Mouse (Mus musculus): ENCODE measurements around the gene Cfap99. TPM values are rescaled to one million over a fixed set of nuclear protein-coding genes. Genes with fewer than 3 reads are reported as not detected.
A peak's percentile ranks its signal among the peaks of the same experiment; 100 is the strongest.

Cfap99 gene
- polyA plus RNA-seq, 1 experiment from 2014 or later, result 0.15 TPM

GRCm38 (mm10) chr5:34302377-34302776 lies 14.0 kb downstream of the Cfap99 start:
- no peak overlapping the region for H3K4me2 ChIP-seq (replicated peaks)
- no peak overlapping the region for H3K9ac ChIP-seq

GRCm38 (mm10) chr5:34309016-34309415 lies 20.6 kb downstream of the Cfap99 start:
- H3K27me3 ChIP-seq (ENCODE audit: control insufficient read depth, insufficient read depth, low read length), result no peaks in the 10 kb centered on the region
- no peaks in the 10 kb centered on the region for H3K9me3 ChIP-seq (ENCODE audit: control insufficient read depth, low read length)
- no peak overlapping the region for H3K9ac ChIP-seq
- H3K27ac ChIP-seq, result no peak overlapping the region
- ATAC-seq (ENCODE audit: low FRiP score) (no peak), DNase-seq (ENCODE audit: low spot score) (no peak)
- H3K36me3 ChIP-seq (replicated peaks; ENCODE audit: control insufficient read depth, insufficient read depth), result no peaks in the 10 kb centered on the region
- no peak overlapping the region for H3K4me3 ChIP-seq (replicated peaks; ENCODE audit: low read length)
- H3K4me1 ChIP-seq (replicated peaks; ENCODE audit: control insufficient read depth, insufficient read depth, low read length), result no peaks in the 10 kb centered on the region
- WGBS, result 82% methylated on average over 3 of the region's 3 CpGs
- H3K4me2 ChIP-seq (replicated peaks), result no peak overlapping the region

More at GRCm38 (mm10) chr5:34302377-34302776, 14.0 kb downstream of the Cfap99 start:
- H3K4me3 ChIP-seq (replicated peaks; ENCODE audit: low read length), result no peak overlapping the region
- no peak for DNase-seq (ENCODE audit: low spot score)
- H3K36me3 ChIP-seq (replicated peaks; ENCODE audit: control insufficient read depth, insufficient read depth), result no peaks in the 10 kb centered on the region
- H3K9me3 ChIP-seq (ENCODE audit: control insufficient read depth, low read length), result no peaks in the 10 kb centered on the region
- WGBS, result 79% methylated on average over 7 of the region's 7 CpGs
- H3K27me3 ChIP-seq (ENCODE audit: control insufficient read depth, insufficient read depth, low read length), result no peaks in the 10 kb centered on the region
- ATAC-seq (ENCODE audit: low FRiP score), result no peak
- H3K4me1 ChIP-seq (replicated peaks; ENCODE audit: control insufficient read depth, insufficient read depth, low read length), result no peaks in the 10 kb centered on the region
- no peak overlapping the region for H3K27ac ChIP-seq

GRCm38 (mm10) chr5:34319491-34320034 lies 31.2 kb downstream of the Cfap99 start:
- no peak overlapping the region for H3K9ac ChIP-seq
- H3K9me3 ChIP-seq (ENCODE audit: control insufficient read depth, low read length), result no peaks in the 10 kb centered on the region
- WGBS, result 77% methylated on average over 2 of the region's 2 CpGs
- H3K4me3 ChIP-seq (replicated peaks; ENCODE audit: low read length), result no peak overlapping the region
- H3K4me2 ChIP-seq (replicated peaks), result no peak overlapping the region
- no peaks in the 10 kb centered on the region for H3K36me3 ChIP-seq (replicated peaks; ENCODE audit: control insufficient read depth, insufficient read depth)
- no peaks in the 10 kb centered on the region for H3K4me1 ChIP-seq (replicated peaks; ENCODE audit: control insufficient read depth, insufficient read depth, low read length)
- H3K27me3 ChIP-seq (ENCODE audit: control insufficient read depth, insufficient read depth, low read length), result no peaks in the 10 kb centered on the region
- no peak for ATAC-seq (ENCODE audit: low FRiP score)
- DNase-seq (ENCODE audit: low spot score), result no peak
- H3K27ac ChIP-seq, result no peak overlapping the region

GRCm38 (mm10) chr5:34321236-34321635 lies 32.8 kb downstream of the Cfap99 start:
- H3K27ac ChIP-seq, result no peak overlapping the region

GRCm38 (mm10) chr5:34325286-34325685 lies 36.9 kb downstream of the Cfap99 start:
- DNase-seq (ENCODE audit: low spot score) (no peak), ATAC-seq (ENCODE audit: low FRiP score) (no peak)
- Histone ChIP-seq H3K4me2 (replicated peaks) (no peak overlapping the region), H3K4me1 (replicated peaks; ENCODE audit: control insufficient read depth, insufficient read depth, low read length) (peaks cover 12% of the 10 kb centered on the region), H3K4me3 (replicated peaks; ENCODE audit: low read length) (no peak overlapping the region), H3K9ac (no peak overlapping the region), H3K27ac (no peak overlapping the region), H3K27me3 (ENCODE audit: control insufficient read depth, insufficient read depth, low read length) (no peaks in the 10 kb centered on the region), H3K9me3 (ENCODE audit: control insufficient read depth, low read length) (no peaks in the 10 kb centered on the region), H3K36me3 (replicated peaks; ENCODE audit: control insufficient read depth, insufficient read depth) (no peaks in the 10 kb centered on the region)

More at GRCm38 (mm10) chr5:34321236-34321635, 32.8 kb downstream of the Cfap99 start:
- Histone ChIP-seq H3K4me3 (replicated peaks; ENCODE audit: low read length) (no peak overlapping the region), H3K4me1 (replicated peaks; ENCODE audit: control insufficient read depth, insufficient read depth, low read length) (peaks cover 2% of the 10 kb centered on the region; the same call in 1 of the 2 replicates), H3K4me2 (replicated peaks) (no peak overlapping the region), H3K9me3 (ENCODE audit: control insufficient read depth, low read length) (no peaks in the 10 kb centered on the region), H3K9ac (no peak overlapping the region), H3K36me3 (replicated peaks; ENCODE audit: control insufficient read depth, insufficient read depth) (no peaks in the 10 kb centered on the region), H3K27me3 (ENCODE audit: control insufficient read depth, insufficient read depth, low read length) (no peaks in the 10 kb centered on the region)
- DNase-seq (ENCODE audit: low spot score) (no peak), ATAC-seq (ENCODE audit: low FRiP score) (no peak)
- 89% methylated on average over 4 of the region's 4 CpGs for WGBS

- peak overlapping the region; percentile 63; the same call in 1 of the 2 replicates for H3K9ac ChIP-seq
- peaks cover 12% of the 10 kb centered on the region for H3K4me1 ChIP-seq (replicated peaks; ENCODE audit: control insufficient read depth, insufficient read depth, low read length)
- H3K27ac ChIP-seq, result no peak overlapping the region
- no peaks in the 10 kb centered on the region for H3K9me3 ChIP-seq (ENCODE audit: control insufficient read depth, low read length)
- peak overlapping the region; percentile 57; the same call in 1 of the 2 replicates for H3K4me2 ChIP-seq (replicated peaks)
- 31% methylated on average over 4 of the region's 4 CpGs for WGBS
- no peaks in the 10 kb centered on the region for H3K27me3 ChIP-seq (ENCODE audit: control insufficient read depth, insufficient read depth, low read length)
- H3K4me3 ChIP-seq (replicated peaks; ENCODE audit: low read length), result no peak overlapping the region
- no peak for ATAC-seq (ENCODE audit: low FRiP score)
- H3K36me3 ChIP-seq (replicated peaks; ENCODE audit: control insufficient read depth, insufficient read depth), result no peaks in the 10 kb centered on the region
- DNase-seq (ENCODE audit: low spot score), result no peak
Measured at GRCm38 (mm10) chr5:34326249-34326691, 37.9 kb downstream of the Cfap99 start.

- Histone ChIP-seq H3K9ac (peak overlapping the region; percentile 63), H3K27me3 (ENCODE audit: control insufficient read depth, insufficient read depth, low read length) (no peaks in the 10 kb centered on the region), H3K36me3 (replicated peaks; ENCODE audit: control insufficient read depth, insufficient read depth) (no peaks in the 10 kb centered on the region), H3K4me2 (replicated peaks) (peak overlapping the region; percentile 57), H3K9me3 (ENCODE audit: control insufficient read depth, low read length) (no peaks in the 10 kb centered on the region), H3K4me1 (replicated peaks; ENCODE audit: control insufficient read depth, insufficient read depth, low read length) (peaks cover 12% of the 10 kb centered on the region), H3K4me3 (replicated peaks; ENCODE audit: low read length) (peak overlapping the region; percentile 27), H3K27ac (no peak overlapping the region)
- ATAC-seq (ENCODE audit: low FRiP score) (peak; percentile 75; the same call in 1 of the 2 replicates), DNase-seq (ENCODE audit: low spot score) (no peak)
- WGBS, result 16% methylated on average over 31 of the region's 31 CpGs
Measured at GRCm38 (mm10) chr5:34326875-34327576, 38.6 kb downstream of the Cfap99 start.

GRCm38 (mm10) chr5:34330136-34330535 lies 41.7 kb downstream of the Cfap99 start:
- Histone ChIP-seq H3K4me1 (replicated peaks; ENCODE audit: control insufficient read depth, insufficient read depth, low read length) (peaks cover 13% of the 10 kb centered on the region), H3K9me3 (ENCODE audit: control insufficient read depth, low read length) (no peaks in the 10 kb centered on the region), H3K9ac (no peak overlapping the region), H3K27ac (no peak overlapping the region), H3K27me3 (ENCODE audit: control insufficient read depth, insufficient read depth, low read length) (no peaks in the 10 kb centered on the region), H3K36me3 (replicated peaks; ENCODE audit: control insufficient read depth, insufficient read depth) (no peaks in the 10 kb centered on the region), H3K4me2 (replicated peaks) (no peak overlapping the region), H3K4me3 (replicated peaks; ENCODE audit: low read length) (no peak overlapping the region)
- ATAC-seq (ENCODE audit: low FRiP score) (no peak), DNase-seq (ENCODE audit: low spot score) (no peak)
- WGBS, result 87% methylated on average over 2 of the region's 2 CpGs

- Histone ChIP-seq H3K4me1 (replicated peaks; ENCODE audit: control insufficient read depth, insufficient read depth, low read length) (peaks cover 18% of the 10 kb centered on the region), H3K9me3 (ENCODE audit: control insufficient read depth, low read length) (no peaks in the 10 kb centered on the region), H3K4me2 (replicated peaks) (no peak overlapping the region), H3K4me3 (replicated peaks; ENCODE audit: low read length) (no peak overlapping the region), H3K9ac (no peak overlapping the region), H3K27ac (no peak overlapping the region), H3K36me3 (replicated peaks; ENCODE audit: control insufficient read depth, insufficient read depth) (no peaks in the 10 kb centered on the region), H3K27me3 (ENCODE audit: control insufficient read depth, insufficient read depth, low read length) (no peaks in the 10 kb centered on the region)
- DNase-seq (ENCODE audit: low spot score) (no peak), ATAC-seq (ENCODE audit: low FRiP score) (no peak)
- 95% methylated on average over 1 of the region's 1 CpGs for WGBS
Measured at GRCm38 (mm10) chr5:34334081-34334480, 45.7 kb downstream of the Cfap99 start.
